Mouse (Mus musculus) liver, adult 2 months (tissue): ENCODE results near the gene Bdh2.

Experiments used
- CTCF ChIP-seq: fragments of 200-500 bp; IDR thresholded peaks from 2 replicates; pipeline ENCODE4 v1.5.1; 2011; ENCODE audit warnings: low read depth, low read length, control low read depth
- POLR2A ChIP-seq: fragments of 200-500 bp; IDR thresholded peaks from 2 replicates; pipeline ENCODE4 v1.6.1; 2011; ENCODE audit warnings: low read length, control low read depth; ENCODE audit not compliant: insufficient read depth; ENCODE audit errors: extremely low read depth

- TF ChIP-seq CTCF: no peak
- no peak for TF ChIP-seq POLR2A
Observed at GRCm38 (mm10) chr3:135272627-135273026, 8.4 kb upstream of the Bdh2 start.
